Mouse (Mus musculus) embryonic facial prominence, embryonic 10.5 days (tissue): ENCODE results near the gene Dlst. TPM values are rescaled to one million over a fixed set of nuclear protein-coding genes. Genes with fewer than 3 reads are reported as not detected.

Experiments used
- DNase-seq: peaks from one replicate; pipeline ENCODE4 v3.0.0-alpha.2; 2017; ENCODE audit warnings: low spot score
- H3K27ac ChIP-seq: fragments of 300-500 bp; sonication (generic); replicated peaks from 2 replicates; pipeline ENCODE4 v1.5.1; 2016; ENCODE audit warnings: mild to moderate bottlenecking
- H3K27me3 ChIP-seq: fragments of 300-500 bp; sonication (generic); replicated peaks from 2 replicates; pipeline ENCODE4 v1.6.1; 2016; ENCODE audit warnings: low read depth, mild to moderate bottlenecking; ENCODE audit not compliant: poor library complexity, severe bottlenecking
- H3K36me3 ChIP-seq: fragments of 300-500 bp; sonication (generic); replicated peaks from 2 replicates; pipeline ENCODE4 v1.6.1; 2016; ENCODE audit warnings: mild to moderate bottlenecking, moderate library complexity
- H3K4me1 ChIP-seq: fragments of 300-500 bp; sonication (generic); 2 replicates; pipeline ENCODE4 v1.6.1; 2016
- H3K4me3 ChIP-seq: fragments of 300-500 bp; sonication (generic); 2 replicates; pipeline ENCODE4 v1.5.1; 2016; ENCODE audit warnings: mild to moderate bottlenecking, moderate library complexity
- H3K9me3 ChIP-seq: fragments of 300-500 bp; sonication (generic); 2 replicates; pipeline ENCODE4 v1.6.1; 2016; ENCODE audit warnings: mild to moderate bottlenecking
- WGBS: fragments of 180-500 bp; shearing (Covaris S2); methylation state at CpG from one replicate; pipeline ENCODE4 v1.1.7; 2016; 5-methylcytosine and 5-hydroxymethylcytosine counted together
- polyA plus RNA-seq: library from polyadenylated mRNA; unstranded; fragments of >200 nt; fragmentation: Nextera tagmentation; extraction: Ambion mirVana; gene quantifications from 2 replicates; pipeline ENCODE4 v1.2.1, GENCODE M21; 2016

Gene Dlst
- polyA plus RNA-seq, 1 experiment from 2014 or later, result 106 TPM

- Histone ChIP-seq H3K36me3 (no peaks in the 10 kb centered on the region), H3K4me3 (no peak overlapping the region), H3K27me3 (no peaks in the 10 kb centered on the region), H3K9me3 (no peaks in the 10 kb centered on the region), H3K27ac (no peak overlapping the region), H3K4me1 (peaks cover 2% of the 10 kb centered on the region)
- no peak for DNase-seq
- 61% methylated on average over 14 of the region's 14 CpGs for WGBS
Observed at GRCm38 (mm10) chr12:85101001-85101400, 9.6 kb upstream of the Dlst start.

GRCm38 (mm10) chr12:85101521-85102106 lies 9.0 kb upstream of the Dlst start:
- 83% methylated on average over 5 of the region's 5 CpGs for WGBS
- H3K9me3 ChIP-seq, result no peaks in the 10 kb centered on the region
- no peak overlapping the region for H3K27ac ChIP-seq
- H3K27me3 ChIP-seq, result no peaks in the 10 kb centered on the region
- H3K36me3 ChIP-seq, result no peaks in the 10 kb centered on the region
- H3K4me3 ChIP-seq, result no peak overlapping the region
- H3K4me1 ChIP-seq, result peaks cover 8% of the 10 kb centered on the region
- DNase-seq, result no peak

- WGBS, result 85% methylated on average over 8 of the region's 8 CpGs
- DNase-seq, result no peak
- peaks cover 11% of the 10 kb centered on the region for H3K4me1 ChIP-seq
- no peaks in the 10 kb centered on the region for H3K36me3 ChIP-seq
- no peaks in the 10 kb centered on the region for H3K9me3 ChIP-seq
- 0 out of 2 replicates have a peak, but pooled peaks cover 3% of the 10 kb centered on the region for H3K27me3 ChIP-seq
- no peak overlapping the region for H3K27ac ChIP-seq
- H3K4me3 ChIP-seq, result no peak overlapping the region
Observed at GRCm38 (mm10) chr12:85103096-85103495, 7.5 kb upstream of the Dlst start.

- Histone ChIP-seq H3K4me3 (no peak overlapping the region), H3K36me3 (no peaks in the 10 kb centered on the region), H3K4me1 (peaks cover 20% of the 10 kb centered on the region), H3K27me3 (0 out of 2 replicates have a peak, but pooled peaks cover 8% of the 10 kb centered on the region), H3K9me3 (no peaks in the 10 kb centered on the region), H3K27ac (no peak overlapping the region)
- no peak for DNase-seq
- 91% methylated on average over 8 of the region's 8 CpGs for WGBS
Observed at GRCm38 (mm10) chr12:85104789-85105188, 5.8 kb upstream of the Dlst start.

- peak; percentile 66 for DNase-seq
- Histone ChIP-seq H3K36me3 (no peaks in the 10 kb centered on the region), H3K27ac (no peak overlapping the region), H3K4me1 (peaks cover 26% of the 10 kb centered on the region), H3K4me3 (peak overlapping the region; percentile 33), H3K27me3 (0 out of 2 replicates have a peak, but pooled peaks cover 8% of the 10 kb centered on the region), H3K9me3 (no peaks in the 10 kb centered on the region)
- WGBS, result 2% methylated on average over 8 of the region's 8 CpGs
Observed at GRCm38 (mm10) chr12:85106292-85106691, 4.3 kb upstream of the Dlst start.

GRCm38 (mm10) chr12:85108643-85109042 lies 2.0 kb upstream of the Dlst start:
- Histone ChIP-seq H3K27ac (no peak overlapping the region), H3K27me3 (0 out of 2 replicates have a peak, but pooled peaks cover 8% of the 10 kb centered on the region), H3K4me1 (peaks cover 44% of the 10 kb centered on the region), H3K9me3 (no peaks in the 10 kb centered on the region), H3K4me3 (no peak overlapping the region), H3K36me3 (peaks cover 9% of the 10 kb centered on the region)
- WGBS, result 69% methylated on average over 3 of the region's 3 CpGs
- DNase-seq, result no peak

GRCm38 (mm10) chr12:85109426-85109825 lies 1.2 kb upstream of the Dlst start:
- H3K27me3 ChIP-seq, result 0 out of 2 replicates have a peak, but pooled peaks cover 8% of the 10 kb centered on the region
- H3K36me3 ChIP-seq, result peaks cover 11% of the 10 kb centered on the region
- H3K9me3 ChIP-seq, result no peaks in the 10 kb centered on the region
- H3K4me1 ChIP-seq, result peaks cover 44% of the 10 kb centered on the region
- H3K4me3 ChIP-seq, result peak overlapping the region; percentile 95; the same call in 1 of the 2 replicates
- no peak overlapping the region for H3K27ac ChIP-seq
- 42% methylated on average over 4 of the region's 4 CpGs for WGBS
- no peak for DNase-seq

- peak overlapping the region; percentile 95 for H3K4me3 ChIP-seq
- peaks cover 44% of the 10 kb centered on the region for H3K4me1 ChIP-seq
- DNase-seq, result no peak
- H3K36me3 ChIP-seq, result peaks cover 18% of the 10 kb centered on the region
- WGBS, result 16% methylated on average over 18 of the region's 18 CpGs
- H3K27ac ChIP-seq, result peak overlapping the region; percentile 93
- H3K9me3 ChIP-seq, result no peaks in the 10 kb centered on the region
- 0 out of 2 replicates have a peak, but pooled peaks cover 8% of the 10 kb centered on the region for H3K27me3 ChIP-seq
Observed at GRCm38 (mm10) chr12:85110011-85110697, 479 bp upstream of the Dlst start.

GRCm38 (mm10) chr12:85112550-85113251 lies 2.1 kb downstream of the Dlst start:
- H3K9me3 ChIP-seq, result no peaks in the 10 kb centered on the region
- 88% methylated on average over 7 of the region's 7 CpGs for WGBS
- H3K4me3 ChIP-seq, result peak overlapping the region; percentile 95
- 0 out of 2 replicates have a peak, but pooled peaks cover 7% of the 10 kb centered on the region for H3K27me3 ChIP-seq
- H3K27ac ChIP-seq, result no peak overlapping the region
- H3K4me1 ChIP-seq, result peaks cover 33% of the 10 kb centered on the region
- H3K36me3 ChIP-seq, result peaks cover 42% of the 10 kb centered on the region
- DNase-seq, result no peak

GRCm38 (mm10) chr12:85113337-85113736 lies 2.7 kb downstream of the Dlst start:
- 0 out of 2 replicates have a peak, but pooled peaks cover 5% of the 10 kb centered on the region for H3K27me3 ChIP-seq
- no peak overlapping the region for H3K4me3 ChIP-seq
- H3K36me3 ChIP-seq, result peaks cover 48% of the 10 kb centered on the region
- WGBS, result 93% methylated on average over 3 of the region's 3 CpGs
- no peaks in the 10 kb centered on the region for H3K9me3 ChIP-seq
- no peak for DNase-seq
- H3K4me1 ChIP-seq, result peaks cover 33% of the 10 kb centered on the region
- H3K27ac ChIP-seq, result no peak overlapping the region

- DNase-seq, result no peak
- H3K4me3 ChIP-seq, result no peak overlapping the region
- 92% methylated on average over 3 of the region's 3 CpGs for WGBS
- peaks cover 54% of the 10 kb centered on the region for H3K36me3 ChIP-seq
- H3K27ac ChIP-seq, result no peak overlapping the region
- 0 out of 2 replicates have a peak, but pooled peaks cover 4% of the 10 kb centered on the region for H3K27me3 ChIP-seq
- H3K9me3 ChIP-seq, result no peaks in the 10 kb centered on the region
- peaks cover 33% of the 10 kb centered on the region for H3K4me1 ChIP-seq
Observed at GRCm38 (mm10) chr12:85113917-85114316, 3.3 kb downstream of the Dlst start.

GRCm38 (mm10) chr12:85115678-85116077 lies 5.0 kb downstream of the Dlst start:
- H3K4me3 ChIP-seq, result no peak overlapping the region
- H3K27me3 ChIP-seq, result no peaks in the 10 kb centered on the region
- peaks cover 18% of the 10 kb centered on the region for H3K4me1 ChIP-seq
- no peak for DNase-seq
- 79% methylated on average over 7 of the region's 7 CpGs for WGBS
- peaks cover 72% of the 10 kb centered on the region for H3K36me3 ChIP-seq
- H3K9me3 ChIP-seq, result no peaks in the 10 kb centered on the region
- H3K27ac ChIP-seq, result no peak overlapping the region
